Mouse (Mus musculus) stomach, embryonic 14.5 days (tissue): ENCODE results near the gene Bcl9l. TPM values are rescaled to one million over a fixed set of nuclear protein-coding genes. Genes with fewer than 3 reads are reported as not detected.

Experiments
- ATAC-seq: fragments of 200-750 bp; cut with Nextera tagmentation; 2 replicates; pipeline ENCODE4 v1.8.0; 2017; ENCODE audit warnings: low read depth, moderate TSS enrichment; ENCODE audit not compliant: insufficient number of reproducible peaks, insufficient read depth, low FRiP score
- H3K27ac ChIP-seq: fragments of 300-500 bp; sonication (generic); 2 replicates; pipeline ENCODE4 v1.5.1; 2014; ENCODE audit warnings: mild to moderate bottlenecking, low read length, moderate library complexity, mixed read lengths
- H3K27me3 ChIP-seq: fragments of 300-500 bp; sonication (generic); 2 replicates; pipeline ENCODE4 v1.6.1; 2014; ENCODE audit warnings: low read length, control low read depth, mixed read lengths; ENCODE audit not compliant: control insufficient read depth, insufficient read depth
- H3K36me3 ChIP-seq: fragments of 300-500 bp; sonication (generic); 2 replicates; pipeline ENCODE4 v1.6.1; 2014; ENCODE audit warnings: mild to moderate bottlenecking, control low read depth, low read length, moderate library complexity, mixed read lengths; ENCODE audit not compliant: control insufficient read depth, insufficient read depth
- H3K4me1 ChIP-seq: fragments of 300-500 bp; sonication (generic); 2 replicates; pipeline ENCODE4 v1.6.1; 2014; ENCODE audit warnings: low read length, control low read depth, mixed read lengths; ENCODE audit not compliant: control insufficient read depth, insufficient read depth
- H3K4me2 ChIP-seq: fragments of 300-500 bp; sonication (generic); replicated peaks from 2 replicates; pipeline ENCODE4 v1.6.1; 2014; ENCODE audit warnings: low read depth, low read length, control low read depth
- H3K4me3 ChIP-seq: fragments of 300-500 bp; sonication (generic); 2 replicates; pipeline ENCODE4 v1.5.1; 2014; ENCODE audit warnings: low read depth, low read length, control low read depth
- H3K9ac ChIP-seq: fragments of 300-500 bp; sonication (generic); replicated peaks from 2 replicates; pipeline ENCODE4 v1.6.1; 2014; ENCODE audit warnings: low read depth, mild to moderate bottlenecking, control low read depth, low read length, moderate library complexity, mixed read lengths
- H3K9me3 ChIP-seq: fragments of 300-500 bp; sonication (generic); 2 replicates; pipeline ENCODE4 v1.6.1; 2016; ENCODE audit warnings: low read depth, low read length, control low read depth; ENCODE audit not compliant: control insufficient read depth
- WGBS: fragments of 180-500 bp; shearing (Covaris S2); extraction: QIAGEN DNeasy Blood & Tissue Kit; methylation state at CpG from one replicate; pipeline ENCODE4 v1.1.7; 2014; 5-methylcytosine and 5-hydroxymethylcytosine counted together
- polyA plus RNA-seq: library from polyadenylated mRNA; unstranded; fragments of >200 nt; fragmentation: Nextera tagmentation; extraction: Ambion mirVana; gene quantifications from 2 replicates; pipeline ENCODE4 v1.2.1, GENCODE M21; 2014

Gene Bcl9l
- polyA plus RNA-seq, 1 experiment from 2014 or later: 16.3 TPM

DNA sequence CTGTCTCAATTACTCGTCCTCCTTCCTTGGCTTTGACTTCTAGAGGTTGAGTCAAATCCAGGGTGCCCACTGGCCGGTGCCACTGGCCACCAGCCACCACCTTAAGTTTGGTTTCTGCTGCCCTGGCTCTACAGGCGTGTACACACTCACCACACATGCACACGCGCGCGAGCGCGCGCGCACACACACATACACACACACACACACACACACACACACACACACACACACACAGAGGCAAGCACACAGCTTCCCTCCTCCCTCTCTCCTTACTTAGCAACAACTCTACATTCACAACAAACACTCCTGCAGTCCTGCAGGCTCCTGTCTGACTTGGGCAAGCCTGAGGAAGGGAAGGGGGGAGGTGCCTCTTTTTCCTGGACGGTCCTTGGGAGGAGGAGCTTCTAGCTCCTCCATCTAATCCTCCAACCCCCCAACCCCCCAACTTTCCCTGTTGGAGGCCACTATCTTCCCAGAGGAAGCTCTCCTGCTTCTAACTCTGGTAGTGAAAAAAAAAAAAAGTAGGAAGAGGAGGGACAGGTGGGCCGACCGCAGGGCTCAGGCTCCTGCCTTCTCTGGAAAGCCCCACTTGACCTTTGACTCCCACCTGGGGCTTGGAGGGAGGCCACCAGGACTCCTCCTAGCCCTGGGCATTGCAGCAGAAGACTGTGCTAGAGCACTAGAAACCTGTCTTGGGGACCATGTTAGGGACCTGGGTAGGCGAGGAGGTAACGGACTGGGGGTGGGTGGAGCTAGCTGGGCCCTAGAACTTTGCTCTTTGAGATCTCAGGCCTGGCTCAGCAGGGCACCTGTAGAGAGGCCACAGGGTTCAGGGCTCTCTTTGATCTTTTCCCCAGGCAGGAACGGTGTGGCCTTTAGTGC is 7.7 kb downstream of the Bcl9l start:
- no peak for ATAC-seq
- H3K27ac ChIP-seq: peak overlapping the region; percentile 95
- no peaks in the 10 kb centered on the region for H3K27me3 ChIP-seq
- H3K9ac ChIP-seq: no peak overlapping the region
- WGBS: 17% methylated on average over 17 of the region's 17 CpGs
- no peaks in the 10 kb centered on the region for H3K9me3 ChIP-seq
- H3K4me1 ChIP-seq: peaks cover 89% of the 10 kb centered on the region
- no peaks in the 10 kb centered on the region; the same call in 1 of the 2 replicates for H3K36me3 ChIP-seq
- H3K4me2 ChIP-seq: peak overlapping the region; percentile 76
- peak overlapping the region; percentile 84; the same call in 1 of the 2 replicates for H3K4me3 ChIP-seq

DNA sequence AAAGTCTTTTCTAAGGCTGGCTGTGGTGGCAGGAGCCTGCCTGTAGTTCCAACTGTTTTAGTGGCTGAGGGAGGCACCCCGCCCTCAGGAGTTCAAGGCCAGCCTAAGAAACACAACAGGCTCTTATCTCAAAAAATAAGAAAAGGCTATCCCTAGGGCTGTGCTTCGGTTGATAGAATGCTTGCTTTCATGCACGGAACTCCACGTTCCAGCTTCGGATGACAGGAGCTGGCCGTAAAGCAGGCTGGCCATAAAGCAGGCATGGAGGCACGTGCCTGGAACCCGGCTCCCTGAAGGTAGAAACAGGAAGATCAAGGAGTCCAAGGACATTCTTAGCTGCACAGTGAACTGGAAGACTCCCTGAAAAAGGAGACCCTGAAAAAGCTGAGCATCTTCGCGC is 8.7 kb downstream of the Bcl9l start:
- Histone ChIP-seq H3K27me3 (no peaks in the 10 kb centered on the region), H3K27ac (no peak overlapping the region), H3K4me3 (no peak overlapping the region), H3K36me3 (no peaks in the 10 kb centered on the region; the same call in 1 of the 2 replicates), H3K9me3 (no peaks in the 10 kb centered on the region), H3K4me1 (peaks cover 83% of the 10 kb centered on the region), H3K9ac (no peak overlapping the region), H3K4me2 (no peak overlapping the region)
- 76% methylated on average over 10 of the region's 10 CpGs for WGBS
- ATAC-seq: no peak

DNA sequence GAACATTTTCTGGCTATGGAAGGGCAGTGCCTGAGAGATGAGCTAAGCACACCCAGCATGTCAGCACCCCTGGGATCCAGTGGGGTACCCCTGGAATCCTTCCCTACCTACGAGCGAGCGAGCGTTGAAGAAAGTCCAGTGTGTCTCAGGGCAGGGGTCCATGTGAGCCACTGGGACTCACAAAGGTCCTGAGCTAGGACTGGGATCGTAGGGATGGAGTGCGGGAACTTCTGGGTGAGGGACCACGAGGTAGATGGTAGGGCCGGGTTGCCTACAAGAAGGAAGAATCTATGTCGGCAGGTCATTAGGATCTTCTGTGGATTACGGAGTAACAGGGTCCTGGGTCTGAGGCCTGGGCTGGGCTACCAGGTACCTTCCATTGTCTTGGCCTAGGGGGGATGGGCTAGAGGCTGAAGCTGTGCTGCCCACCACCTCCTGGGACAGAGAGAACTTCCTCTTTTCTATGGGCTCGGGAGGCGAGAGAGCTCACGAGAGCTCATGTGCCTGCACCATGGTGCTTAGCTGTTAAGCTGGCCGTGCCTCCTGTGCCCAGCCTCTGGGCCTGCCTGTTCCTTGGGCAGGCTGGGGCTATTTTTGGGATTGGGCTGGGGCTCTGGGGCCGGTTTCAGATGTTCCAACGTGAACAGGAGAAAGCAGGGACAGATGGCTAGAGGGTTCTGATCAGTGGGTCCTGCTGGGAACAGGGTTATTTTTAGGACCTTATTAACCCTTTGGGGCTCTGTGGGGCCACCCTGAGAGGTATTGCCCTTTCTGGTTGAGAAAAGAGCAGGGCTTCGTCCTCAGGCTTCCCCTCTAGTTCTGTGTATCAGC is 10.2 kb downstream of the Bcl9l start:
- ATAC-seq: no peak
- H3K36me3 ChIP-seq: no peaks in the 10 kb centered on the region; the same call in 1 of the 2 replicates
- H3K4me1 ChIP-seq: peaks cover 83% of the 10 kb centered on the region
- H3K27me3 ChIP-seq: no peaks in the 10 kb centered on the region
- WGBS: 70% methylated on average over 17 of the region's 17 CpGs
- H3K27ac ChIP-seq: no peak overlapping the region
- H3K4me3 ChIP-seq: no peak overlapping the region
- no peaks in the 10 kb centered on the region for H3K9me3 ChIP-seq
- no peak overlapping the region for H3K4me2 ChIP-seq
- H3K9ac ChIP-seq: no peak overlapping the region

DNA sequence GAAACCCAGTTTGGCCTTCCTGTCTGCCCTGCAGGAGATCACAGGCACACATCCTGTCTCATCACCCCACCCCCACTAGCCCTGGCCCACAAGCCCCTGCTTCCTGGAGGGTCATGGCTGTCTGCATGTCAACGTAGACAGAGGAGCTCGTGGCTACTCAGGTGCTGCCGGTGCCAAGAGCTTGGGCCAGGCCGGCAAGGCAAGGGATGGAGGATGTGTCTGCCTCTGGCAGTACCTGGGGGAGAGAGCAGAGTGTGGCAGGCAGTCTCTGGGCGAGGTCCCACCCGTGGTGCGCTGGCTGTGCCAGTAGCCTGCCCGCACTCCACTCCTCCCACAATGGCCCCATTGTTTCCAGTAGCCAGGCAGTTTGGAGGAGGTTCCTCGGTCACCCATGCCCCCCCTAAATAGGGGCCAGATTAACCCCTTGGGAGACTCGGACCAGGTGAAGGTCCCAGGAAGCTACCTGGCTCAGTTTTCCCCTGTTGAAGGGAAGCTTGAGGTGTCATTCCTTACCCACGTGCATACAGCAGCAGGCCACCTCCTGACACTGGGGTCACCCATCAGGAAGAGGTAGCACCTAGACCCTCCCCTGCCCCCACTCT is 11.7 kb downstream of the Bcl9l start:
- ATAC-seq: no peak
- H3K9ac ChIP-seq: no peak overlapping the region
- H3K9me3 ChIP-seq: no peaks in the 10 kb centered on the region
- peaks cover 77% of the 10 kb centered on the region for H3K4me1 ChIP-seq
- no peak overlapping the region for H3K4me3 ChIP-seq
- 18% methylated on average over 11 of the region's 11 CpGs for WGBS
- H3K27me3 ChIP-seq: no peaks in the 10 kb centered on the region
- 0 out of 2 replicates have a peak overlapping the region, but pooled peaks have one; percentile 12 for H3K4me2 ChIP-seq
- H3K36me3 ChIP-seq: no peaks in the 10 kb centered on the region; the same call in 1 of the 2 replicates
- H3K27ac ChIP-seq: peak overlapping the region; percentile 15; the same call in 1 of the 2 replicates

DNA sequence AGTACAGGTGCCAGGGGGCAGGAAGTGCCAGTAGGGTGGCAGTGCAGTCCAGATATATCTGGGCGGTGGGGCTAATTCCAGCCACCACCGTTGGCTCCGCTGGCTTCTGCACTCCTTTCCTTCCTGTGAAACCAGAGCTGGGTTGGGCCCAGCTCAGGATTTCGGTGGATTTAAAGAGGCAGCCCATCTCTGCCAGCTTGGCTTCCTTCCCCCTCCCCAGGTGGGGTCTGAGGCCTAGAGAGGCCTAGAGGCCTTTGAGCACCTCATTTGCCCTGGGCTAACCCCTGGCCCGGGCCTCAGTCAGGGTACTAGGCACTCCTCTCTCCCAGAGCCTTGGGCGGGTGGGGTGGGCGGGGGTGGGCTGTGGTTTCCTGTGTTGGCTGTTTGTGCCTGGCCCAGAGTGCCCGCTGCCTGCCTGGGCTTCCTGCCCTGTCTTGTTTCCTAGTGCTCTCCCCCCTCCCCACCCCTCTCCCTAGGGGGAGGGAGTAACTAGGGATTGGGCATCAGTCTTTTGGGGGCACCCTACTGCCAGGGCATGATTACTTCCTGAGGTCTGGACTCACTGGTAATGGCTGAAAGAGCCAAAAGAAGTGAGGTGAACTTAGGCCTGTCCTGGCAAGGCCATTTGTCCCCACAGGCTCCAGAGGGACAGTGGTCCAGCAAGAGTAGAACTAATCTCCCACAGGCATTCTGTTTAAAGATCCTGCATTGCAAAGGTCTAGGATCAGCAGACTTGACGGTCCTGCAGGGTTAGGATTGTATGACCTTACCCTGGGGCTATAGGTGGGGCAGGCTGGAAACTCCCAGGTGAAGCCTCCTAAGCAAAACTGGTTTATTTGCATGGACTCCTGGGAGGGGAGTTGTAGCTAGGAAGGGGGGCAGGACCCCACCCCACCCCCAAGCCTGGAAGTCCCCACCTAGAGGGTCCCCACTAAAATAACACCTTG is 12.5 kb downstream of the Bcl9l start:
- no peak overlapping the region for H3K9ac ChIP-seq
- no peak for ATAC-seq
- H3K27me3 ChIP-seq: no peaks in the 10 kb centered on the region
- H3K4me2 ChIP-seq: no peak overlapping the region
- no peak overlapping the region; the same call in 1 of the 2 replicates for H3K27ac ChIP-seq
- H3K4me1 ChIP-seq: peaks cover 77% of the 10 kb centered on the region
- WGBS: 37% methylated on average over 9 of the region's 9 CpGs
- no peak overlapping the region for H3K4me3 ChIP-seq
- no peaks in the 10 kb centered on the region; the same call in 1 of the 2 replicates for H3K36me3 ChIP-seq
- H3K9me3 ChIP-seq: no peaks in the 10 kb centered on the region

DNA sequence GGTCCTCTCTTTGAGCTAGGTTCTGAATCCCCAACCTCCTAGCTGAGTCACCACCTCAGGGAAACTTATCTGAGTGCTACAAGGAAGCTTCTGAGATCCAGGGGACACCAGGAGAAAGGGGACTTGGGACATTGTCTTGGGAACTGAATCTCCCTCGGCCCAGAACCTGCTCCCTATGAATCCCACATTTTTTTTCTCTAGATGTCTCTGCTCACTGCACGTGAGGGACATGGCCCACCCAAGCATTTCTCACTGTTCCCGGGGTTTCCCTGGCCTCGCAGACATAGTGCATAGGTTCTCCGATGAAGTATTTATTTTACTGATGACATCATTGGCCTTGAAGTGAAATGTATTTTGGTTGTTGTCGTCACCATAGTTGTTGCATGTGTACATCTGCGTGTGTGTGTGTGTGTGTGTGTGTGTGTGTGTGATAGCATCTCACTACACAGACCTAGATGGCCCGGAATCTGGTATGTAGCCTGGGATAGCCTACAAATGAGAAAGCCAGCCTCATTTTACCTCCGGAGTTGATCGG is 13.3 kb downstream of the Bcl9l start:
- no peak for ATAC-seq
- no peak overlapping the region for H3K4me2 ChIP-seq
- H3K36me3 ChIP-seq: no peaks in the 10 kb centered on the region; the same call in 1 of the 2 replicates
- no peak overlapping the region for H3K4me3 ChIP-seq
- no peak overlapping the region; the same call in 1 of the 2 replicates for H3K27ac ChIP-seq
- WGBS: 66% methylated on average over 10 of the region's 10 CpGs
- no peaks in the 10 kb centered on the region for H3K27me3 ChIP-seq
- no peaks in the 10 kb centered on the region for H3K9me3 ChIP-seq
- H3K4me1 ChIP-seq: peaks cover 76% of the 10 kb centered on the region
- no peak overlapping the region for H3K9ac ChIP-seq

DNA sequence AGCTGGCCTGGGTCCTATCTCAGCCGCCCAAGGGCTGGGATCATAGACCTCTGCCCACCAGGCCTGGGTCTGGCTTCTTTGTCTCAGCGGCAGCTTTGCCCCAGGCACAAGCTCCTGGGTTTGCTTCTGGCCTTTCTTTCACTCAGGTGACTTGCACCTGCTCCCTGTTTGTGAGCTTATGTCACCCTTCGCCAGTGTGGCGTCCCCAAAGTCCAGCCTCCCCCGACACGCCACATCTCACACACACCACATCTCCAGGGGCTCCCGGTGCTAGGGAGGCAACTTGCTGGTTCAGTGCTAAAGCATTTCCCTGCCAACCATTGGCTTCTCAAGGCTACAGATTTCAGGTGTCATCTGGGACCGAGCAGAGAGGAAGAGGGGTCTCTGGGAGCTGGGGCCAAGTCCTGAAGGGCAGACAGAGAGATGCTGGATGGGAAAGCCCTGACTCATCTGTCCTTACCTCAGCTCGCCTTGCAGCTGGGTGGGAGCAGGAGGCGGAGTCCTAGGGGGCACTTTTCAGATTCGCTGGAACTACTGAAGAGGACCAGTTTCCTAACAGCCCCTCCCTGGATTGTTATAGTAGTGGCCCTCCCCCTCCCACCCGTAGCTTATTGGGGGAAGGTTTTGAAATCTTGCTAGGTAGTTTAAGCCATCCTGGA is 14.3 kb downstream of the Bcl9l start:
- H3K27ac ChIP-seq: peak overlapping the region; percentile 92; the same call in 1 of the 2 replicates
- H3K4me2 ChIP-seq: no peak overlapping the region
- peaks cover 80% of the 10 kb centered on the region for H3K4me1 ChIP-seq
- H3K9ac ChIP-seq: no peak overlapping the region
- H3K9me3 ChIP-seq: no peaks in the 10 kb centered on the region
- no peak for ATAC-seq
- H3K36me3 ChIP-seq: peaks cover 9% of the 10 kb centered on the region; the same call in 1 of the 2 replicates
- no peaks in the 10 kb centered on the region for H3K27me3 ChIP-seq
- H3K4me3 ChIP-seq: no peak overlapping the region
- WGBS: 49% methylated on average over 12 of the region's 12 CpGs
